Mouse (Mus musculus): ENCODE measurements at regions not wholly inside any gene's neighbourhood (a gene's known extent, or its start where the extent isn't known, plus 50 kb on each side); places are given as distances from the start of the nearest gene placed in this dataset.
"Not testable (repeated sequence)": the region's sequence is repeated elsewhere in the genome, so short reads cannot be mapped to it uniquely, and the experiment has no call there.

- no peak for ATAC-seq (replicated peaks; ENCODE audit: low read depth, poor library complexity, severe bottlenecking)
Measured at GRCm38 (mm10) chr12:77022538-77022937, 60.5 kb upstream of the Max start.

GRCm38 (mm10) chr12:77021881-77022280 lies 59.9 kb upstream of the Max start:
- ATAC-seq (replicated peaks; ENCODE audit: low read depth, poor library complexity, severe bottlenecking), result no peak

GRCm38 (mm10) chr12:77019708-77020511 lies 57.9 kb upstream of the Max start:
- ATAC-seq (replicated peaks; ENCODE audit: low read depth, poor library complexity, severe bottlenecking), result peak; percentile 90

- ATAC-seq (replicated peaks; ENCODE audit: low read depth, poor library complexity, severe bottlenecking), result not testable (repeated sequence)
Measured at GRCm38 (mm10) chr12:77019148-77019547, 57.1 kb upstream of the Max start.

- ATAC-seq (replicated peaks; ENCODE audit: low read depth, poor library complexity, severe bottlenecking), result 0 out of 2 replicates have a peak, but pooled peaks have one; percentile 30
Measured at GRCm38 (mm10) chr12:77018373-77018772, 56.4 kb upstream of the Max start.

GRCm38 (mm10) chr12:77014908-77015307 lies 52.9 kb upstream of the Max start:
- no peak for ATAC-seq (replicated peaks; ENCODE audit: low read depth, poor library complexity, severe bottlenecking)
